Comparison of ENCODE assay signal across 22 mouse cellular contexts in genomic region chr4:150014378-150015091, GRCm38 (mm10). TPM values are rescaled to one million over a fixed set of nuclear protein-coding genes. Genes with fewer than 3 reads are reported as not detected.
"Had no signal": no experiment of that assay in that cellular context is flagged by ENCODE, and none has a peak within 500 bp of the region (broad histone marks: within the 10 kb centered on the region; RNA-seq: fewer than 3 reads in every experiment).

No protein-coding gene starts in this region.

- DNase-seq: kidney, adult 2 months; kidney, postnatal 25 days; layer of hippocampus, adult 9-11 months; liver; liver, postnatal 0 days; lung, embryonic 14.5 days; right cerebral cortex, postnatal 4 days; thymus, adult 2 months had no signal

- H3K36me3 ChIP-seq: limb, embryonic 10.5 days; limb, embryonic 13.5 days; midbrain, embryonic 10.5 days; midbrain, embryonic 13.5 days; neural tube, embryonic 13.5 days had no signal

- ATAC-seq: liver, postnatal 0 days; lung, postnatal 0 days; midbrain, embryonic 13.5 days; midbrain, embryonic 16.5 days had no signal

- H3K4me1 ChIP-seq: midbrain, embryonic 13.5 days; neural tube, embryonic 13.5 days had no signal

- H3K27ac ChIP-seq: kidney, postnatal 0 days; layer of hippocampus, adult 2 months; limb, embryonic 10.5 days; limb, embryonic 13.5 days; liver, embryonic 14.5 days; midbrain, embryonic 10.5 days; midbrain, embryonic 13.5 days; neural tube, embryonic 13.5 days; stomach, postnatal 0 days had no signal

- H3K9me3 ChIP-seq: limb, embryonic 10.5 days; limb, embryonic 13.5 days; megakaryocyte, embryonic 14.5 days; midbrain, embryonic 10.5 days; midbrain, embryonic 13.5 days; neural tube, embryonic 13.5 days had no signal

- H3K9ac ChIP-seq: limb, embryonic 13.5 days; liver, embryonic 14.5 days; liver, postnatal 0 days; lung, embryonic 14.5 days; midbrain, embryonic 13.5 days; neural tube, embryonic 13.5 days had no signal

- H3K27me3 ChIP-seq: limb, embryonic 13.5 days; midbrain, embryonic 13.5 days; neural tube, embryonic 13.5 days had no signal

- H3K4me2 ChIP-seq: limb, embryonic 13.5 days; lung, embryonic 14.5 days; midbrain, embryonic 13.5 days; neural tube, embryonic 13.5 days had no signal

- H3K4me3 ChIP-seq: layer of hippocampus, adult 2 months; limb, embryonic 10.5 days; limb, embryonic 13.5 days; megakaryocyte, embryonic 14.5 days; midbrain, embryonic 10.5 days; midbrain, embryonic 13.5 days; myocyte; neural tube, embryonic 13.5 days had no signal

RNA-seq across cellular contexts. Expression of gene Spsb1, which starts 59.7 kb away (rescaled TPM):
- total RNA-seq: monocyte, adult 5-6 weeks had no signal
